Mouse (Mus musculus): ENCODE results near the gene Tenm2. TPM values are rescaled to one million over a fixed set of nuclear protein-coding genes. Genes with fewer than 3 reads are reported as not detected.
A peak's percentile ranks its signal among the peaks of the same experiment; 100 is the strongest.

Gene Tenm2
- total and polyA plus RNA-seq, 3 experiments: 0.08 to 0.14 (median 0.12) TPM

- no peaks in the 10 kb centered on the region for H3K27me3 ChIP-seq (ENCODE audit: control insufficient read depth, insufficient read depth, low read length)
- H3K4me1 ChIP-seq (ENCODE audit: control insufficient read depth, insufficient read depth, low read length): no peaks in the 10 kb centered on the region
- no peak for DNase-seq
- no peak overlapping the region for H3K27ac ChIP-seq
- intact Hi-C loops (cut with DNase I): no loop called here
- no peak overlapping the region for H3K4me3 ChIP-seq
- 81% methylated on average over 6 of the region's 6 CpGs for WGBS
- H3K79me2 ChIP-seq (replicated peaks; ENCODE audit: control insufficient read depth, insufficient read depth, low read length): no peaks in the 10 kb centered on the region
- H3K9ac ChIP-seq (ENCODE audit: low read depth, low read length): no peak overlapping the region
- H3K36me3 ChIP-seq (ENCODE audit: control insufficient read depth, insufficient read depth, low read length): no peaks in the 10 kb centered on the region
- TF ChIP-seq EP300 (IDR thresholded peaks at IDR 0.05; ENCODE audit: insufficient read depth, low read depth, low read length): no peak
- TF ChIP-seq CTCF (IDR thresholded peaks at IDR 0.05): no peak
- no peak for TF ChIP-seq POLR2A (IDR thresholded peaks at IDR 0.05; ENCODE audit: insufficient read depth, low read depth, low read length)
Measured at GRCm38 (mm10) chr11:36307276-36307675, 928.5 kb downstream of the Tenm2 start.

DNA sequence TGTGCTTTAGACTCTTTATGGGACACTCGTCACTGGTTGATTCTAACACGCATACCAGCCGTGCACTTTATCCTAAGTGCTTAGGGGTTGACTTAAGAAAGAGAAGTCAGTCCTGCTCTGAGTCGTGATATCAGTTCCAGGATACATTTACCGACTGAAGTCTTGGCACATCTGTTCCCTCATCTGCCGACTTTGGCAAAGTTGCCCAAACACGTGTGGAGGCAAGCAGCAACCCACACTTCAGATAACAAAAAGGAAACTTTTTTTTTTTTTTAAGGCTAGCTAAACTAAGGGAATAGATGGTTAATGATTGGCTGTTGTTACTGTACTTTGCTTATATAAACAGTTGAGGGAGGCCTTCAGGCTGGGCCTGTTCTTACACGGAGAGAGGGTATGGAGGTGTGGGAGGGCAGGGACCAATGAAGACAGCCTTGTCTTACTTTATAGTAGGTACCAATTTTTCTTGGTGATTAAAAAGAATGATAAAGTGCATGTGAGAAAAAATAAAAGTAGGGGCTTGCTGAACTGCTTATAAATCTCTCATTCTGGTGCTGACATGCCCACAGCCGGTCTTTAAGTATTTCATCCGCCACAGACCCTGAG, 930.3 kb downstream of the Tenm2 start:
- Histone ChIP-seq H3K27ac (no peak overlapping the region), H3K79me2 (replicated peaks; ENCODE audit: control insufficient read depth, insufficient read depth, low read length) (no peaks in the 10 kb centered on the region), H3K4me1 (ENCODE audit: control insufficient read depth, insufficient read depth, low read length) (no peaks in the 10 kb centered on the region; the same call in none of the 2 replicates), H3K27me3 (ENCODE audit: control insufficient read depth, insufficient read depth, low read length) (no peaks in the 10 kb centered on the region), H3K36me3 (ENCODE audit: control insufficient read depth, insufficient read depth, low read length) (no peaks in the 10 kb centered on the region), H3K9ac (ENCODE audit: low read depth, low read length) (no peak overlapping the region), H3K4me3 (no peak overlapping the region)
- no peak for DNase-seq
- intact Hi-C loops (cut with DNase I): no loop called here
- no peak for TF ChIP-seq POLR2A (IDR thresholded peaks at IDR 0.05; ENCODE audit: insufficient read depth, low read depth, low read length)
- no peak for TF ChIP-seq CTCF (IDR thresholded peaks at IDR 0.05)
- no peak for TF ChIP-seq EP300 (IDR thresholded peaks at IDR 0.05; ENCODE audit: insufficient read depth, low read depth, low read length)
- 57% methylated on average over 10 of the region's 10 CpGs for WGBS

DNA sequence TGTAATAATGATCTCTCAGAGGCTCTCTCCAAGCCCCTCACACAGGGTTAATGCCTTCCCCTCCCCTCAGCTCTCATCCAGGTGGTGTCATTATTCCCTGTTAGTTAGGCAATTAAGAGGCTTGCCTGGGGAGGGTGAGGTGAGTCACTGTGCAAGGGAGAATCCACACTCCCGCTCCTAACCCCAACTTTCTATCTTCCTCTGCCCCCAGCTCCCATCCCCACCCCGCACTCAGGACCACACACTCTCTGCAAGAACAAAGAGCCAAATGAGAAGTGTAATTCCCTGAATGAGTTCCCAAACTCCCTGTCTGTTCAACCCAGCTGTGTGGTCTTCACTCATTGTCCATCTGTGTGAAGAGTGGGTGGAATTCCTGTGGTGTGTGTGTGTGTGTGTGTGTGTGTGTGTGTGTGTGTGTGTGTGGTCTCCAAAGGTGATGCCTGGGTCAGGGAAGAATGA, 932.8 kb downstream of the Tenm2 start:
- H3K4me1 ChIP-seq (ENCODE audit: control insufficient read depth, insufficient read depth, low read length): no peaks in the 10 kb centered on the region; the same call in none of the 2 replicates
- 76% methylated on average over 2 of the region's 2 CpGs for WGBS
- no peak for DNase-seq
- H3K4me3 ChIP-seq: no peak overlapping the region
- no peaks in the 10 kb centered on the region for H3K36me3 ChIP-seq (ENCODE audit: control insufficient read depth, insufficient read depth, low read length)
- H3K9ac ChIP-seq (ENCODE audit: low read depth, low read length): no peak overlapping the region
- no peaks in the 10 kb centered on the region for H3K79me2 ChIP-seq (replicated peaks; ENCODE audit: control insufficient read depth, insufficient read depth, low read length)
- H3K27me3 ChIP-seq (ENCODE audit: control insufficient read depth, insufficient read depth, low read length): no peaks in the 10 kb centered on the region
- intact Hi-C loops (cut with DNase I): no loop called here
- no peak overlapping the region for H3K27ac ChIP-seq
- TF ChIP-seq CTCF (IDR thresholded peaks at IDR 0.05): no peak

DNA sequence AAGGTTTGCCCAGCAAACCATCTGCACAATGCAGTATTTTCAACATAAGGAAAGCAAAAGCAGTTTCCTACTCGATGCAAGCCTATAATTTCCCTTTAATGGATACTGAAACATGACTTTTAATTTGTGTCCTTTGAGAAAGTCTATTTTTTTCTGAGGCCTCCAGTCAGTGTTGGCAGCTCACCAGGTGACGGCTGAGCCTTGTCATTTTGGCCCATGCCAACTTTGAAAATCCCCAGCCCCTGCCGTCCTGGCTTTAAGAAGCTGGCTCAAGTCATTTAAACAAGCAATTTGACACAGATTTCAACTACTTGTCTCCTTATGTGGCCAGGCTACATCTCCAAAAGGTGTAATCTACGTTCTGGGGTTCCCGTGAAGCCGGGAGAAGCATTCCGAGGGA, 933.7 kb downstream of the Tenm2 start:
- H3K9ac ChIP-seq (ENCODE audit: low read depth, low read length): no peak overlapping the region
- 48% methylated on average over 7 of the region's 7 CpGs for WGBS
- no peaks in the 10 kb centered on the region; the same call in none of the 2 replicates for H3K4me1 ChIP-seq (ENCODE audit: control insufficient read depth, insufficient read depth, low read length)
- DNase-seq: peak in 1 of 2 experiments; percentile 5
- H3K79me2 ChIP-seq (replicated peaks; ENCODE audit: control insufficient read depth, insufficient read depth, low read length): no peaks in the 10 kb centered on the region
- no peak overlapping the region for H3K27ac ChIP-seq
- H3K36me3 ChIP-seq (ENCODE audit: control insufficient read depth, insufficient read depth, low read length): no peaks in the 10 kb centered on the region
- intact Hi-C loops (cut with DNase I): no loop called here
- no peak for TF ChIP-seq POLR2A (IDR thresholded peaks at IDR 0.05; ENCODE audit: insufficient read depth, low read depth, low read length)
- no peak for TF ChIP-seq EP300 (IDR thresholded peaks at IDR 0.05; ENCODE audit: insufficient read depth, low read depth, low read length)
- TF ChIP-seq CTCF (IDR thresholded peaks at IDR 0.05): no peak
- no peaks in the 10 kb centered on the region for H3K27me3 ChIP-seq (ENCODE audit: control insufficient read depth, insufficient read depth, low read length)
- no peak overlapping the region for H3K4me3 ChIP-seq

DNA sequence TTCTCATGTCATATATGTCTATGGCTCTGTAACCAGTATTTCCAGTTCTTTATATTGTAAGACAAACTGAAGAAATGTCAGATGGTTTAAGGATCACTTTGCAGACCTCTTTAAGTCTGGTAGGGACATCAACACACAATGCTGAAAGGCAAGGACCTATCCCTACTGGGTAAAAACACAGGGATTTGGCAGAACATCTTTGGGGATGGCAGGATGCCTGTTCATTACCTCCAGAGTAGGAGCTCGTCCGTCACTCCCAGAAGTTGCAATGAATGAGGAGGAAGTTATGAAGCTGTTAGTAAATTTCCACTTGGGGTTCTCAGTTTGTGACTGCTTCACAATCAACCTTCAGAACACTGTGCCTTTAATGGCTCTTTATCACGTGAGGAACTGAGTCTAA, 939.2 kb downstream of the Tenm2 start:
- WGBS: 54% methylated on average over 3 of the region's 3 CpGs
- intact Hi-C loops (cut with DNase I): no loop called here

DNA sequence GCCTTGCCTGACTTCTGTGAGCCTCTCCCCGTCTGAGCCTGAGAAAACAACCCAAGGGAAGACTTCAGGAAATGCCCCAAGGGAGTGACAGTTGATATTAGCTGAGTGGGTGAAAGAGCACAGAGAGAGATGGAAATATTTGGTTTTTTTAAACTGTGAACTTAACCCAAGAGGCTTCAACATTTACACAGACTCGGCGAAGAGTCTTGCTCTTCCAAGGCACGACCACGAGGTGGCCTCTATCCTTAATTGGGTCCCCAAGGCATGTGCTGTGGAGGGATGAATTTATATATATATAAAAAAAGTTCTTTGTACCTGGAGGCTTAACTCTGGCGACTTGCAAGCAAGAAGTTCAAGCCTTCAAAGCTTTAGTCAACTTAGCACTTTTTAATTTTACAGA, 943.6 kb downstream of the Tenm2 start:
- H3K4me1 ChIP-seq (ENCODE audit: control insufficient read depth, insufficient read depth, low read length): no peaks in the 10 kb centered on the region
- no peaks in the 10 kb centered on the region for H3K79me2 ChIP-seq (replicated peaks; ENCODE audit: control insufficient read depth, insufficient read depth, low read length)
- TF ChIP-seq EP300 (IDR thresholded peaks at IDR 0.05; ENCODE audit: insufficient read depth, low read depth, low read length) (no peak), CTCF (IDR thresholded peaks at IDR 0.05) (peak; percentile 41), POLR2A (IDR thresholded peaks at IDR 0.05; ENCODE audit: insufficient read depth, low read depth, low read length) (no peak)
- no peak overlapping the region for H3K9ac ChIP-seq (ENCODE audit: low read depth, low read length)
- H3K36me3 ChIP-seq (ENCODE audit: control insufficient read depth, insufficient read depth, low read length): no peaks in the 10 kb centered on the region
- DNase-seq: no peak
- WGBS: 31% methylated on average over 6 of the region's 6 CpGs
- no peaks in the 10 kb centered on the region for H3K27me3 ChIP-seq (ENCODE audit: control insufficient read depth, insufficient read depth, low read length)
- intact Hi-C loops (cut with DNase I): no loop called here
- no peak overlapping the region for H3K4me3 ChIP-seq
- H3K27ac ChIP-seq: no peak overlapping the region

More for the DNA sequence above, 939.2 kb downstream of the Tenm2 start:
- H3K79me2 ChIP-seq (replicated peaks; ENCODE audit: control insufficient read depth, insufficient read depth, low read length): no peaks in the 10 kb centered on the region
- no peak overlapping the region for H3K4me3 ChIP-seq
- H3K36me3 ChIP-seq (ENCODE audit: control insufficient read depth, insufficient read depth, low read length): no peaks in the 10 kb centered on the region
- H3K9ac ChIP-seq (ENCODE audit: low read depth, low read length): no peak overlapping the region
- DNase-seq: no peak
- H3K27ac ChIP-seq: no peak overlapping the region
- no peaks in the 10 kb centered on the region for H3K4me1 ChIP-seq (ENCODE audit: control insufficient read depth, insufficient read depth, low read length)
- TF ChIP-seq CTCF (IDR thresholded peaks at IDR 0.05): no peak
- TF ChIP-seq EP300 (IDR thresholded peaks at IDR 0.05; ENCODE audit: insufficient read depth, low read depth, low read length): no peak
- no peak for TF ChIP-seq POLR2A (IDR thresholded peaks at IDR 0.05; ENCODE audit: insufficient read depth, low read depth, low read length)
- no peaks in the 10 kb centered on the region for H3K27me3 ChIP-seq (ENCODE audit: control insufficient read depth, insufficient read depth, low read length)
